In genomic region chr16:97805646-97806045, GRCm38 (mm10) we compare ENCODE assay signal across 11 mouse cellular contexts. TPM values are rescaled to one million over a fixed set of nuclear protein-coding genes. Genes with fewer than 3 reads are reported as not detected.
"Had no signal": no experiment of that assay in that cellular context is flagged by ENCODE, and none has a peak within 500 bp of the region (broad histone marks: within the 10 kb centered on the region; RNA-seq: fewer than 3 reads in every experiment).

No protein-coding gene starts in this region.

- H3K4me2 ChIP-seq: limb, embryonic 12.5 days; limb, embryonic 15.5 days; liver, embryonic 11.5 days; lung, embryonic 14.5 days; midbrain, embryonic 12.5 days; midbrain, embryonic 15.5 days; neural tube, embryonic 12.5 days; neural tube, embryonic 15.5 days had no signal

- H3K4me3 ChIP-seq: limb, embryonic 12.5 days; limb, embryonic 15.5 days; midbrain, embryonic 12.5 days; midbrain, embryonic 15.5 days; neural tube, embryonic 12.5 days; neural tube, embryonic 15.5 days had no signal

- H3K27me3 ChIP-seq: limb, embryonic 12.5 days; limb, embryonic 15.5 days; midbrain, embryonic 12.5 days; midbrain, embryonic 15.5 days; neural tube, embryonic 12.5 days; neural tube, embryonic 15.5 days had no signal

- H3K4me1 ChIP-seq: limb, embryonic 12.5 days; limb, embryonic 15.5 days; midbrain, embryonic 12.5 days; midbrain, embryonic 15.5 days; neural tube, embryonic 12.5 days; neural tube, embryonic 15.5 days had no signal

- ATAC-seq: midbrain, embryonic 15.5 days had no signal

- H3K9me3 ChIP-seq: limb, embryonic 12.5 days; limb, embryonic 15.5 days; midbrain, embryonic 12.5 days; midbrain, embryonic 15.5 days; neural tube, embryonic 12.5 days; neural tube, embryonic 15.5 days had no signal

- H3K9ac ChIP-seq: limb, embryonic 12.5 days; limb, embryonic 15.5 days; liver, embryonic 14.5 days; liver, postnatal 0 days; lung, embryonic 14.5 days; midbrain, embryonic 12.5 days; midbrain, embryonic 15.5 days; neural tube, embryonic 12.5 days; neural tube, embryonic 15.5 days had no signal

- H3K27ac ChIP-seq: limb, embryonic 12.5 days; limb, embryonic 15.5 days; liver, embryonic 14.5 days; macrophage; midbrain, embryonic 12.5 days; midbrain, embryonic 15.5 days; neural tube, embryonic 12.5 days; neural tube, embryonic 15.5 days had no signal

RNA-seq across cellular contexts. Expression of gene Ripk4, which starts 42.1 kb away (rescaled TPM):
- polyA plus RNA-seq: macrophage had no signal
